Mouse (Mus musculus): ENCODE measurements around the gene Cpa5. TPM values are rescaled to one million over a fixed set of nuclear protein-coding genes. Genes with fewer than 3 reads are reported as not detected.

Gene Cpa5
- polyA plus RNA-seq, 1 experiment from 2014 or later = not detected

DNA sequence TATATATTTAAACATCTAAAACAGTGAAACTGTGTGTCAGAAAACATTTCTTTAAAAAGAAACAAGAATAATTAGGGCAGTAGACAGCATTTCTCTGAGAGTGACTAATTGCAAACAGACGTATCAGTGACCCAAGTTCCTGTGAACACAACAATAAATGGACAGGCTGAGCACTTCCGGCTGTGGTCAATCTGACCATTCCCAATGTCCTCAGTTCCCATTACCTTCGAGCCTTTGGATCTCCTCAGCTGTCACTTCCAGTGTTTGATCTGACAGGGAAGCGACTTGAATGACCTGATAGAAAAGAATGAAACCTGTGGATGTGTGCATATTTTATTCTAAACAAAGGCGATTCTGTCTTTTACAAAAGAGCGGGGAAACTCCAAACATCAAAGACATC lies 55.2 kb downstream of the Cpa5 start:
- no peak for ATAC-seq (ENCODE audit: insufficient read depth)
- Histone ChIP-seq H3K27ac (ENCODE audit: low read depth) (peak overlapping the region; percentile 72; the same call in 1 of the 2 replicates), H3K4me1 (ENCODE audit: insufficient read depth) (peaks cover 18% of the 10 kb centered on the region), H3K4me2 (no peak overlapping the region), H3K9me3 (ENCODE audit: low read depth, low read length) (no peaks in the 10 kb centered on the region), H3K9ac (no peak overlapping the region), H3K36me3 (ENCODE audit: insufficient read depth) (no peaks in the 10 kb centered on the region), H3K4me3 (ENCODE audit: low read depth, low read length) (no peak overlapping the region), H3K27me3 (ENCODE audit: insufficient read depth, low read length) (no peaks in the 10 kb centered on the region)
- DNase-seq = no peak
- 29% methylated on average over 6 of the region's 6 CpGs for WGBS
- no peak for TF ChIP-seq CTCF (IDR thresholded peaks at IDR 0.05; ENCODE audit: low read depth)

DNA sequence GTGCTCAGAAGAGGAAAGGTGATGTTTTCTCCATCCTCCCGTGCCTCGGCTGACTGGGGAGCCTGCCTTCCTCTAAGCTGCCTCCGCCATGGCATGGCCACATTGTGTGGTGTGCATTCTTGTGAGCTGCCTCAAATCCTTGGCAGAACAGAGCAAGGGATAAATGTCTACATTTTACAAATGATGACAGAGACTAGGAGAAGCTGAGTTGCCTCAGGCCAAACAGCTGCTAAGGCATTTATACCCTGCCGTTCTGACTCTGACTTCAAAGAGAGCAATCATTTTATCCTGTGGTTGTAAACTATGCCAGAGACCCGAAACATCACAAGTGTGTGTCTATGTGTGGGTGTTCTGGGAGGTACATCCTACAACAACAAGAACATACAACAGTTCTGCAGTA lies 56.8 kb downstream of the Cpa5 start:
- 47% methylated on average over 5 of the region's 5 CpGs for WGBS
- no peak for DNase-seq
- Histone ChIP-seq H3K27ac (ENCODE audit: low read depth) (no peak overlapping the region), H3K9me3 (ENCODE audit: low read depth, low read length) (no peaks in the 10 kb centered on the region), H3K4me3 (ENCODE audit: low read depth, low read length) (no peak overlapping the region), H3K4me1 (ENCODE audit: insufficient read depth) (peaks cover 14% of the 10 kb centered on the region), H3K4me2 (no peak overlapping the region), H3K9ac (no peak overlapping the region), H3K36me3 (ENCODE audit: insufficient read depth) (no peaks in the 10 kb centered on the region), H3K27me3 (ENCODE audit: insufficient read depth, low read length) (no peaks in the 10 kb centered on the region)
- no peak for TF ChIP-seq CTCF (IDR thresholded peaks at IDR 0.05; ENCODE audit: low read depth)
- no peak for ATAC-seq (ENCODE audit: insufficient read depth)

DNA sequence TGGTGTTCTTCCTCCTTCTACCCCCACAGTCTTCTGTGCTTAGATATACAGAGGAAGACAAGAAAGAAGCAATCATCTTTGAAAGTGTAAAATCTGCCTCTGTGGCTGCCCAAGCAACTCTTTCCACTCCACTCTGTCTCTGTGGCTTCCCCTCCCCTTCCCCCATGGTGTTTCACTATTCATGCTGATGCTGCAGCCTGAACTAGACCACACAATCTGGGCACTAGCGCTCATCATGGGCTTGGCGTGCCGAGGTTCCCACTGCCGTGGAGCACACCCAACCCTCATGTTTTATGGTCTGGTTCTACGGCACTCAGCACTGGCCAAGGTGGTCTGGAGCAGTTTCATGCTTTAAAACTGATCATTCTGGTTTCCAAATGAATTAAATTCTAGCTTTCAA lies 60.9 kb downstream of the Cpa5 start:
- TF ChIP-seq CTCF (IDR thresholded peaks at IDR 0.05; ENCODE audit: low read depth) = no peak
- WGBS = 78% methylated on average over 5 of the region's 5 CpGs
- Histone ChIP-seq H3K9ac (no peak overlapping the region), H3K36me3 (ENCODE audit: insufficient read depth) (no peaks in the 10 kb centered on the region), H3K27ac (ENCODE audit: low read depth) (no peak overlapping the region), H3K4me2 (no peak overlapping the region), H3K27me3 (ENCODE audit: insufficient read depth, low read length) (no peaks in the 10 kb centered on the region), H3K9me3 (ENCODE audit: low read depth, low read length) (no peaks in the 10 kb centered on the region), H3K4me1 (ENCODE audit: insufficient read depth) (peaks cover 25% of the 10 kb centered on the region), H3K4me3 (ENCODE audit: low read depth, low read length) (no peak overlapping the region)
- DNase-seq (no peak), ATAC-seq (ENCODE audit: insufficient read depth) (no peak)

DNA sequence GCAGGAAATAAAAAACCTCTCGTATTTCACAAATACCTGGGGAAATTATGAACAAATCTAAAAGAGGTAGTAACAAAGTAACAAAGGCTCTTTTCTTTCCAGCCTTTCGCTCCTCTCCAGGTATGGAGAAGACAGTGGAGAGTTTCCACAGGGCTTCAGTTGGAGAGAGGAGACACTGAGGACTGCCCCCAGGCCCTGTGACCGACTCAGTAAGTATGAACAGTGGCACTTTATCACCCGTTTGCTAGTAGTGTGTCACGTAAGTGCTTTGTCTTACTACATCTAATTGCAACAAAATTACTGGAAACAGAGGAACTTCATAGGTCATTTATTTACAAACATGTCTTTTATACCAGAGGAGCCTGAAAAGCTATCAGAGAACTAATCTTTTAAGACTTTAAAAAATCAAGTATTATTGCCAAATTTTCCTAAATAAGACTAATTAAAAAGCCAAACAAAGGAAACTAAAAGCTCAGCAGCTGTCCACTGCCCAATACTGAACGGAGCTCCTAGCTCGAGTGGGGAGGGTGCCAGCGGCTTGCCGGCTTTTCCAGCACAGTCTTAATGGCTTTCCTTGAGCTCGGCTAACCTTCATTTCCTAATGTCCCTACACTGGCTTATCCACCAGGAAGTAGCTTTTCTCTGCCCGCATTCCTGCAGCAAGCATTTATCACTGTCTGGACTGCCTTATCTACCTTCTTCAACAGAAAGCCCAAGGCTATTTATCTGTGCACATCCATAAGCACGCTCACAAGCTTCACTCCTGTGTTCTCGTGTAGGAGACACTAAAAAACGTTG lies 63.2 kb downstream of the Cpa5 start:
- Histone ChIP-seq H3K9me3 (ENCODE audit: low read depth, low read length) (no peaks in the 10 kb centered on the region), H3K27ac (ENCODE audit: low read depth) (peak overlapping the region; percentile 89), H3K27me3 (ENCODE audit: insufficient read depth, low read length) (no peaks in the 10 kb centered on the region), H3K4me2 (peak overlapping the region; percentile 49), H3K9ac (0 out of 2 replicates have a peak overlapping the region, but pooled peaks have one; percentile 7), H3K4me3 (ENCODE audit: low read depth, low read length) (no peak overlapping the region), H3K36me3 (ENCODE audit: insufficient read depth) (no peaks in the 10 kb centered on the region), H3K4me1 (ENCODE audit: insufficient read depth) (peaks cover 28% of the 10 kb centered on the region)
- peak; percentile 81 for DNase-seq
- WGBS = 14% methylated on average over 14 of the region's 14 CpGs
- ATAC-seq (ENCODE audit: insufficient read depth) = peak; percentile 78
- no peak for TF ChIP-seq CTCF (IDR thresholded peaks at IDR 0.05; ENCODE audit: low read depth)

DNA sequence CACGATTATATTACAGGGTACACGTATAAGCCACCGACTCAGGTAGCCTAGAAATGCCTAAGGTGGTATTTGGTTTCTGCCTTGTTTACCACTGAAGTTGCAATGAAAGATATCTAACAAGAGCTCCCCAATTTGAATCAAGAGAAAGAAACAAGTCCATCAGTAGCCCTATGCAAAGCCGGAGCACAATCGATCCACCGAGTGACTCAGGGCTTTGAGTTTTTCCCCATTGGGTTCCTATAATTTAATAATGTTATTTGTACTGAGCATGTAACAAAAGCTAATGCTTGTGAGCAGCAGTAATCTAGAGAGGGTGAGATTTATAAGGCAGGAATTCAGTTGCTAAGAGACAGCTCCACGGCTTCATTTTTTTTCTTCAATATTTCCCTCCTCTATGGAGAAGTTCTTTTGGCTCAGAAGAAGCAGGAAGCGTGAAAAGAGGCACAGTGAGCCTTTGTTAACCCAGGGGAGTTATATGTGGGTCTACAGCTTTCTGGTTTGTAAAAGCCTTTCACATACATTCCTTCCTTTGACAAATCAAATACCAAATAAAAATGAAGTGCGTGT lies 64.0 kb downstream of the Cpa5 start:
- 28% methylated on average over 9 of the region's 9 CpGs for WGBS
- Histone ChIP-seq H3K4me3 (ENCODE audit: low read depth, low read length) (no peak overlapping the region), H3K9me3 (ENCODE audit: low read depth, low read length) (no peaks in the 10 kb centered on the region), H3K36me3 (ENCODE audit: insufficient read depth) (no peaks in the 10 kb centered on the region), H3K27me3 (ENCODE audit: insufficient read depth, low read length) (no peaks in the 10 kb centered on the region), H3K9ac (peak overlapping the region; percentile 30; the same call in 1 of the 2 replicates), H3K27ac (ENCODE audit: low read depth) (peak overlapping the region; percentile 89), H3K4me2 (peak overlapping the region; percentile 49), H3K4me1 (ENCODE audit: insufficient read depth) (peaks cover 35% of the 10 kb centered on the region)
- DNase-seq (peak; percentile 81), ATAC-seq (ENCODE audit: insufficient read depth) (peak; percentile 74)
- no peak for TF ChIP-seq CTCF (IDR thresholded peaks at IDR 0.05; ENCODE audit: low read depth)

DNA sequence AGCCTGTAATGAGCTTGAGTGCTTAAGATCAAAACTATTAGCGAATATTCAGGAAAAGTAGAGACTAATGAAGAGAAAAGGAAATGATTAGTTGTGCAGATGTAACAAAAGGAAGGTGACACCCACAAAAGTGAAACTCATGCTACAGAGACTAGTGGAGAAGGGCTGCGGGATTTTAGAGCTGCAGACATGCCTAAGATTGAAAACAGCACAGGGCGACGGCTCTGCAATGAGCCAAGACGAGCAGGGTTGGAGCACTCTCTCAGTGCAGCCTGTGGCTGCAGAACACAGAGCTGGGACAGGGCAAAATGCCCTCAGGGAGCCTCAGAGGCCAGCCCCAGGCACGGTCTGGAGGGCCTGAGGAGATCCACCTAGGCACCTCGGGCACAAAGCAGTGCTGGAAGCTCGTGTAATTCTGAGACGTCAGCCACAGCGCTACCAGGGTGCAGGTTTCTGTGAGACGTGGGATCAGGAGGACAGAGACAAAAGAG lies 64.5 kb downstream of the Cpa5 start:
- H3K9ac ChIP-seq = peak overlapping the region; percentile 30
- H3K27me3 ChIP-seq (ENCODE audit: insufficient read depth, low read length) = no peaks in the 10 kb centered on the region
- ATAC-seq (ENCODE audit: insufficient read depth) = peak; percentile 60
- no peak for TF ChIP-seq CTCF (IDR thresholded peaks at IDR 0.05; ENCODE audit: low read depth)
- 16% methylated on average over 11 of the region's 11 CpGs for WGBS
- H3K4me1 ChIP-seq (ENCODE audit: insufficient read depth) = peaks cover 39% of the 10 kb centered on the region
- no peaks in the 10 kb centered on the region for H3K36me3 ChIP-seq (ENCODE audit: insufficient read depth)
- no peaks in the 10 kb centered on the region for H3K9me3 ChIP-seq (ENCODE audit: low read depth, low read length)
- H3K4me3 ChIP-seq (ENCODE audit: low read depth, low read length) = no peak overlapping the region
- H3K27ac ChIP-seq (ENCODE audit: low read depth) = peak overlapping the region; percentile 89
- peak overlapping the region; percentile 49 for H3K4me2 ChIP-seq
- DNase-seq = peak; percentile 61

DNA sequence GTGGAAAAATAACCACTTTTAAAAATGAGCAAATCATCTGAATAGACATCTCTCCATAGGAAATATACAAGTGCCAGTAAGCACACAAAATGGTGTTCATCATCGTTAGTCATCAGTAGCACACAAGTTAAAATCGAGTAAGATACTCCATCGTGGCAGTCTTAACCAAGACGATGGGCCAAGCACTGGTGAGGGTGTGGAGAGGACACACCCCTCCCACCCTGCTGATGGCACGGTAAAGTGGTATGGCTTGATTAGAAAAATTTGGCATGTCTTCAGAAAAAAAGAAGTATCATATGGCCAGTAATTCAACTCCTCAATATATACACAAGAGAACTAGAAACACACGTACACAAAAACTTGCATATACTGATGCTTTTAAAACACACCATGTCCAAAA lies 65.7 kb downstream of the Cpa5 start:
- Histone ChIP-seq H3K36me3 (ENCODE audit: insufficient read depth) (no peaks in the 10 kb centered on the region), H3K4me2 (no peak overlapping the region), H3K4me1 (ENCODE audit: insufficient read depth) (peaks cover 39% of the 10 kb centered on the region), H3K9ac (no peak overlapping the region), H3K9me3 (ENCODE audit: low read depth, low read length) (no peaks in the 10 kb centered on the region), H3K27me3 (ENCODE audit: insufficient read depth, low read length) (no peaks in the 10 kb centered on the region), H3K4me3 (ENCODE audit: low read depth, low read length) (no peak overlapping the region), H3K27ac (ENCODE audit: low read depth) (no peak overlapping the region)
- DNase-seq = no peak
- WGBS = 69% methylated on average over 6 of the region's 6 CpGs
- TF ChIP-seq CTCF (IDR thresholded peaks at IDR 0.05; ENCODE audit: low read depth) = no peak
- ATAC-seq (ENCODE audit: insufficient read depth) = no peak
